Mouse (Mus musculus): ENCODE results near the gene Slc15a1.

GRCm38 (mm10) chr14:121516881-121517280, 11.8 kb upstream of the Slc15a1 start:
- TF ChIP-seq POLR2A (IDR thresholded peaks at IDR 0.05; ENCODE audit: extremely low read depth, insufficient read depth, low read length) (no peak), CTCF (IDR thresholded peaks at IDR 0.05; ENCODE audit: low read depth, low read length) (no peak)

Data from liver, adult 2 months (tissue).